Mouse (Mus musculus): Measurements from ENCODE around the gene Pgpep1l. TPM values are rescaled to one million over a fixed set of nuclear protein-coding genes. Genes with fewer than 3 reads are reported as not detected.

Pgpep1l gene
- total RNA-seq, 2 experiments from 2014 or later: 5.6 to 6.5 TPM

DNA sequence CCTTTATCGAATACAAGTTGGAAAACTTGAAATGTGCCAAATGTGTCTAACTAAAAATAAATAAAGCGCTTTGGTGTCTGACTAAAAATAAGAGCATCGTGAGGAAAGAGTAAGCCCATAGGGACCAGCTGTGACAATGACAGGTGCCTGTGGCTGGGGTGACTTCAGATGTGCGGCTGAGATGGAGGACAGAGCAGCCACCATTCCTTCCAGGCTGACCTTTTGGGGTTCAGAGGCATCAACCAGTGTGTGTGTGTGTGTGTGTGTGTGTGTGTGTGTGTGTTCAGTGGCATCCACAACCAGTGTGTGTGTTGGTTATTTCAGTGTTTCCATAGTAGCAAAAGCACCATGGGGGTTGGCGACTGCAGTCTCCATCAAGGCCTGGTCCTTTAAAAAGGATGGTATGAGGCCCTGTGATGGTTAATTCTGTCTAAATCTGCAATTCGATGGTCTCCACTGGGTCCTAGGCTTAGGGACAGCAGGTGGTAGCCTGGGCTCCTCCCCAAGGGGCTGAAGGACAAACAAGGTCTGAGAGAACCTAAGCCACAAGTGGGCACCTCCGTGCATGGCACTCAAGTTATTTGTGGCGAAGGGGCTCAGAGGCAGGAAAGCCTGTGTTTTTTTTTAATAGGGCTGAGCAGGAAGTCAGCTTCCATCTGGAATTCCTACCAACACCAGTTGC is 546 bp downstream of the Pgpep1l start:
- DNase-seq (ENCODE audit: low spot score in 2 of 2): no peak

DNA sequence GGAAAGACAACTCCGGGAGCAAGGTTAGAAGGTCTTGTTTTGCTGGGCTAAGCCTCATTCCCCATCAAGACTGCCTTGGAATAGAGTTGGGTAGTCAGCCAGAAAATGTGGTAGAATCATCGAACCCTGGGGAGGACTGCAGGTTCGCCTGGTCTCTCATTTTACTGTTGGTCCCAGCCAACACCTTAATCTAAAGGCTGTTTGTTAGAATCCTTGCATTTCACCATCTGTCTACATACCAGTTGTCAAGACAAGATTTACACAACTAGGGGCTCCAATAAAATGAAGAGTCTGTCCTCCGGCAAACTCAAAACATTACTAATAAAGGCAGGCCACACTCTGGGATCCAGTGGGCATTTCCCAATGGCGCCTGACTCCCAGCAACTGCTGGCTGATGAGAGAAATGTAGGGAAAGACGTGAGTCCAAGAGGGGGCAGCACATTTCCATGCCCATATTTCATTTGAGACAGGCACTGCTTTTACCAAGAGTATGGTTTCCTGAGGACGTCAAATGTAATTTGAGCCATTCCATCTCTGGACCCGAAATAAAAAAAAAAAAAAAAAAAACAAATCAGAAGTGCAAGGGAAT is 1.3 kb downstream of the Pgpep1l start:
- no peak for DNase-seq (ENCODE audit: low spot score in 2 of 2)

DNA sequence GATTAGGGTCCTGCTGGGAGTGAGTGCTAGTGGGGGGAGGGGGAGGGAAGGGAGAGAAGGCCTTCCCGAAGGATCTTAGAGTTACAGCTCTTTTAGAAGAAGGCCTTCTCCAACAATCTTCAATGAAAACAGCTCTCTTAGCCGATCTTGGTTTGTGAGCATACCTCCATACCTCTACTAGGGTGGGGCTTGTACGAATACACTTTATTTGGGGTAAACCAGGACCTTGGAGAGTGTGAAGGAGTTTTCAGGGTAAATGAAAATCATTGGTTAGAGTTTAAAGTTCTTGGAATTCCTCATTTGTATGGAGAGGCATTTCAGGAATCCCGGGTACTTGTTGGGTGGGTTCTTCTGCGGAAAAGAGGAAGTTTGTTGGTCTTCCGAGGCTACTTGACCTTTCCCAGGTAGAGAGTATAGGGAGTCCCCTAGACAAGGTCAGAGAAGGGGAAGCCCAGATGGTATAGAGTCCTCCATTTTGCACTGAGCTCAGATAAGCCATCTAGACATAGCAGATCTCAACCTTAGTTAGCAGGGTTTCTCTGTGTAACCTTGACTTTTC is 4.4 kb downstream of the Pgpep1l start:
- no peak for DNase-seq (ENCODE audit: low spot score in 2 of 2)

DNA sequence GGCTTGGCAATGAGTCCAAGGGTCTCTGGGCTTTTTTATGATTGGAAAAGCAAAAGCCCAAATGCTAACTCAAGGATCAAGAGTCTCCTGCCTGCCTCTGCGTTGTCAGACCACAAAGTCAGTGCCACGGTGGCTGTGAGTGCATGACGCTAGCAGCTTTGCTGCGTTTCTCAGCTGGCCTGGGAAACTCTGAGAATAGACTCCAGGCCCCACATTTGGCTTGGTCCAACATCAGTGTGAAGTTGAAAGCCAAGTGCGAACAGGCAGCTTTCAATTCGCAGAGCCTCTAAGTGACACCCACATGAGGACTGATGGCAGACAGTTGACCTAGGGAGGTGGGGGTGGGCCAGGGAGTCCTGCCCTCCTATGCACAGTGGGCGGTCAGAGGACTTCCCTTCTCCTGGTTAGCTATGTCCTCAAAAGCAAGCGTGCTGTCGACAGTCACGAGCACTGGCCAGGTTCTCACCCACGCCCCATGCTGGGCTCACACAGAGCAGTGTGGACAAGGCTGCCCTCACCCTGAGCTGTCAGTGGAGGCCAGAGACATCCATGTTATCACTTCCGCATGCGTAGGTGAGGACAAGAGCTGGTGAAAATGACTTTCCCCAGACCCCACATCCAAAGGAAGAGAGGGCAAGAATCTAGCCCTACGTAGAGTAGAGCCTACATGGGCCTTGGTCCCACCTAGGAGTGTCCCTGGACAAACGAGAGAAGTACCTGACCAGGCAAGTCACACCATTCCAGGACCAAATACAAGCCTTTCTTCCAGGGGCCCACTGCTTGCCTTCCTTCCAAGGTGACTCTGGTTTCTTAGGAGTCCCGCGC is 5.5 kb downstream of the Pgpep1l start:
- no peak for DNase-seq (ENCODE audit: low spot score in 2 of 2)

DNA sequence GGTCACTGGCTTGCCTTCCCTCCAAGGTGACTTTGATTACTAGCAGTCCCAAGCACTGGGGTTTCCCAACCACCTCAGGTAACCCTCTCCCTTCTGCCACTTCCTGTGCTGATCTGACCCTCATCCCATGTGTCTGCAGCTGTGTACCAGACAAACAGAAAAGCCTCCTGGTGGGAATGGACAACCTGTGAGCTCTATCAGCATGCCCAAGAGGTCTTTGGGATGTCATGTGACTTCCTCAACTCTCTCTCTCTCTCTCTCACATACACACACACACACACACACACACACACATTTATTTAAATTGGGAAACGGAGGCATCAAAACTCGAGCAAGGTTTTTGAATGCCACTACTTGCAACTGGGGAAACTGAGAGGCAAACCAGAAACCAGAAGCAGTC is 6.3 kb downstream of the Pgpep1l start:
- no peak for DNase-seq (ENCODE audit: low spot score in 2 of 2)

DNA sequence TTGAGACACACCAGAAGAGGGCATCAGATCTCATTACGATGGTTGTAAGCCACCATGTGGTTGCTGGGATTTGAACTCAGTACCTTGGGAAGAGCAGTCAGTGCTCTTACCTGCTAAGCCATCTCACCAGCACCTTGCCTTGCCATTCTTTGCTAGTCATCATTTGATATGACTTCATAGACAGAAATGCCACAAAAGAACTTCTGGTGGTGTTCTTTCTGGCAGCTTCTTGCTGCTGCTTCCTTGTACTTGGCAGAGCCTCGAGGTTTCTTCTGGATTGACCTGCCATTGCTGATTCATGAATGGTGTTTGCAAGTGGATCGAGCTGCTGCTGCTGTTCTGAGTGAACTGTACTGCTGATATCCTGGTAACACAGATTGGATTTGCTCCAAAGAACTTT is 13.1 kb downstream of the Pgpep1l start:
- no peak for DNase-seq (ENCODE audit: low spot score in 2 of 2)

DNA sequence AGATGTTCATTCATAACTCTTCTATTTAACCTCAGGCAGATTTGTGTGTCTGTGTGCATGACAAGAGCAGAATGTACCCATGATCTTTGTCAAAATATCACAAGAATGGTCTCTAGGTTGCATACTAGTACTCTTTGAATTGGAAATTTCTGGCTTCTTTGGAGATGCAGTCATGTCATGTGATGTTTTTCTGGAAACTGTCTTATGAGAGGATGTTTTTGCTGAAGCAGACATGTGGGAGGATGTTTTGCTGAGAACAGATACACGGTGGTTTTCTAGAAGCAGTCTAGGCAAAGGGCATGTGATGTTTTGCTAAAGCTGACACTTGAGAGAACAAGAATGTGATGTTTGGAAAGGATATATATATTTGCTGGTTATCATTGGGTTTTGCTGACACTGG is 13.6 kb downstream of the Pgpep1l start:
- DNase-seq (ENCODE audit: low spot score in 2 of 2): no peak

DNA sequence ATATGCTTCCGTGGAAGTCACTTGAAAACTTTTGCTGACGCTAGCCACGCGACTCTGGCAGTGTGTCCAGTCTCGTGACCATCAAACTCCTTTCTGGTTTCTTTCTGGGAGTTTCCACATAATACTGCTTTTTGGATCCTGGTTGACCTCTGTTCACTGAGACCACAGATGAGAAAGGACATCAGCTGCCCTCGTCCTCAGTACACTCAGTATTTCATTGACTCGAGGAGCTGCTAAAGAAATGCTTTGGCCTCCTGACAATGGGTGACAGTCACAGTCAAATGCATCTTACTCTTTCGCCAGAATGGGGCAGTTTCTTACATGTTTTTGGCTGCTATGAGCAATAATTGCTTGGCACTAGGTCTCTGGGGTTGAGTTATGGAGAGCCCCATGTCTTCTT is 17.8 kb downstream of the Pgpep1l start:
- DNase-seq (ENCODE audit: low spot score in 2 of 2): no peak

DNA sequence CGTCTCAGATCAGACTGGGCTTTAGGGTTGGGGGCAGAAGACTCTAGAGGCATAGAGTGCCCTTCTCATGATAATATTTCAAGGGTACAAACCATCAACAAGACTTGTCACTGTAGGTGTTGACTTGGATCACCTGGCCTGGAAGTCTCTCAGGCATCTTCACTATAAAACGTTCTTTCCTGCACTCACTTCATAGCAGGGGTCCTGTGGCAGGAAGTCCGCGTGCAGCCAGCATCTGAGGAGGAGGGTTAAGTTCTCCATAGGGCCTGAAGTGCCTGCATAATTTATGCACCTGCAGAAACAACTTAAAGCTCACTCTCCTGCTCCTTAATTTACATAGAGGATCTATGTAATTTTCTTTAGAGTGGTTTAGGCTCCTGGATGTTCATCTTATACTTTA is 18.4 kb downstream of the Pgpep1l start:
- no peak for DNase-seq (ENCODE audit: low spot score in 2 of 2)

DNA sequence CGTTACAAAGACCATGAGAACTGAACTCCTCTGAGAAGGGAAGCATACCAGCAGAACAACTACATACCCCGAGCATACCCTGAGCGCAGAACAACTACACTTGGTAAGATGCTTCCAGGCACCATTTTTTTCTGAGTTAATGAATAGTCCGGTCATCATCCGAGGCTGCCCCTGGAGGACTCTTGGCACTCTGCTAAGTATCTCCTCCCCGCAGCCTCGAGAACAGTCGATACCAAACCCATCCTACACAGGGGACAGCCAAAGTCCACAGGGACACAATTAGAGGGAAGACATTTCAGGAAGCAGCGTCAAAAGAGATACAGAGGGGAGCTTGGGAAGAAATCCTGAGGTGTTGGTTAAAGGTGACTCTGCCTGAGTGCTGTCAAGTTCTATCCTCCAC is 22.8 kb downstream of the Pgpep1l start:
- no peak for DNase-seq (ENCODE audit: low spot score in 2 of 2)

DNA sequence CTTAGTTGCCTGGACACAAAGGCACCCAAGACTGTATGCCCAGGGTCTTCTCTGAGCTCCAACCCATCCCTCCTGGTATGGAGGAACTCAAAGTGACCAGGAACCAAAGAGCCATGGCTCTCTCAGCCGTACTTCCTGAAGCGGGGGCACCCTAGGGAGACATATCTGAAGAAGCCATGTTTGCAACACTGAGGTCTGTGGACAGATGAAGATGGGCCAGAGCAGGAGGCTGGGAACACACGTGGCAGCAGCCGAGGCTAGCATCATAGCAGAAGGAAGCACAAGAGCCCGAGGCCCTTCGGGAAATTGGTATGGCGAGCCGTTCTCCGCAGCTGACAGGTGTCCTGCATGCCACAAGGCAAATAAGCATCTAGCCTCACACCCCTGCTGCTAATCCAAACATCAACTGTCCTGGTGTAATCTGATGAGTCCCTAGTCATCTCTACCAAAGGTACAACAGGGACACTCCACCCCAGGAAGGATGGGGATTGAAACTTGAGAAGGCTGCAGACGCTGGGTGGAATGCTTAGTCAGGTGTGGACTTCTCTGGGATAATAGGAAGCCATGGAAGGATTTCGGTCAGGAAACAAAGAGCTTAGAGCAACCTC is 24.7 kb downstream of the Pgpep1l start:
- no peak for DNase-seq (ENCODE audit: low spot score in 2 of 2)

DNA sequence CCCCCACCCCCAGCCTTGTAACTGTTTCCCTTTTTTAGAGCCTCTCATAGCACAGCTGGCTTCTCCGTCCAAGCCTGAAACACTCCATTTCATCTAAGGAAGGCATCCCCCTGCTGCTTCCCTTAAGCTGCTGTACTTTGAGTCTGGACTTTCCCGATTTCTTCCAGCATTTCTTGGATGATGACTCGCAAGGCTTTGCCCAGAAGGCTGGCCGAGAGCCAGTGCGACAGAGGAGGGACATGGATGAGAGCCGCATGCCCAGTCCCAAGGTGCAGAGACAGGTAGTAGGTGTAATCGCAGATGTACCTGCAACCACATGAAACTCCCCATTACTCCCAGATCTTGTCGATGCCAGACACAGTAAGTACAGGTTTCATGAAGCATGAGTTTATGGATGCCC is 27.2 kb downstream of the Pgpep1l start:
- no peak for DNase-seq (ENCODE audit: low spot score in 2 of 2)

DNA sequence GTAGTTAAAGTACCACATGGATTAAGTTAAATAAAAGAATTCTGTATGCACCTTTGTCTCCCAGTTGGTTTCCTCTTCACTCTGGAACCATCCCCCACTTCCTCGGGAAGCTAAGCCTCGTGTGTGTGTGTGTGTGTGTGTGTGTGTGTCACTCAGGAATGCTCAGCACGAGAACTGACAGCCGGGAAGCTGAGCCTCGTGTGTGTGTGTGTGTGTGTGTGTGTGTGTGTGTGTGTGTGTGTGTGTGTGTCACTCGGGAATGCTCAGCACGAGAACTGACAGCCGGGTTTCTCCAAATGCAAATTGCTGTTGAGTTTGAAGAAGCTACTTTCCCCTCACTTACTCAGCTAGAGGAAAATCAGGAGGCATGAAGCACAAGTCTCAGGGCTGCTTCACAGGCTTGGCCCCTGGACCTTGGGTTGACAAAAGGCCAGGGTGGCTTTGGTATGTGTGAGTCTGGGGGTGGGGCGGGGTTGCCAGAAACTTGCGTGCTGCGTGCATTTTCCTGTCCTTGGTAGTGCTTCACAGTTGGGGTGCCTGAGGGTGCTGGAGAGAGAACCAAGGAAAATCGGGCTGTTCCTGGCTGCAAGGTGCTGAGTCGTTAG is 30.3 kb downstream of the Pgpep1l start:
- no peak for DNase-seq (ENCODE audit: low spot score in 2 of 2)

DNA sequence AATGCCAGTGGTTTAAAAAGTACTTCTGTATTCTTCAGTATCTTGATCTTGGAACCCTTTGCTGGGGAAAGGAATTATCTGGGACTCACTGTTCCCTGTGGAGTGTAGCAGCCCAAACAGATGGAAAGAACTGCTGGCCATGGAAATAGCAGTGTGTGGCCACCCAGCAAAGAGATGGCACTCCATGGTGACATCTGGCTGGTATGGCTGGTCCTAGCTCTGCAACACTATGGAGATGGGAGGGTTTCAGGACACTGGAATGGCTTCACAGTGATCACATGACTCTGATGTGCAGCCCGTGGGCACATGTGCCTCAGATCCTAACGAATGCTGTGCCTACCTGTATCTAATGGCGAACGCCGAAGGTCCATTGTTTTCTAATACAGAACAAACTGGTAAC is 31.5 kb downstream of the Pgpep1l start:
- no peak for DNase-seq (ENCODE audit: low spot score in 2 of 2)

DNA sequence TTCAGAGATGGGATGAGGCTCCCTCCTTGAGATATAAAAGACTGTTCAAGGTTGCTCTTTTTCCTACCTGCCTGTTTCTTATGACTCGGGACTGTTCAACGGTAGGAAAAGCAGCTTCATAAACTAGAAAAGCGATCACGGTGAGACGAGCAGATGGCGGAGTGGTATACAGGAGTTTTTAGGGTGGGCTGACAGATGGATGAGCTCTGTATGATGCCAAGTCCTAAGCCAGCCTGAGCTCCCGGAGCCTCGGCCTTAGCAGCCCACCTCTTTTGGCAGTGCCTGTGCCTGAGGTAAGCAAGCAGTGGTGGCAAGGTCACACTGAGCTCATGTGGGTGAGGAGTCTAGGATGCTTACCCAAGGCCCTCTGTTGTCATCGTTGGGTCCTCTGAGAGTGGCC is 33.2 kb downstream of the Pgpep1l start:
- no peak for DNase-seq (ENCODE audit: low spot score in 2 of 2)

DNA sequence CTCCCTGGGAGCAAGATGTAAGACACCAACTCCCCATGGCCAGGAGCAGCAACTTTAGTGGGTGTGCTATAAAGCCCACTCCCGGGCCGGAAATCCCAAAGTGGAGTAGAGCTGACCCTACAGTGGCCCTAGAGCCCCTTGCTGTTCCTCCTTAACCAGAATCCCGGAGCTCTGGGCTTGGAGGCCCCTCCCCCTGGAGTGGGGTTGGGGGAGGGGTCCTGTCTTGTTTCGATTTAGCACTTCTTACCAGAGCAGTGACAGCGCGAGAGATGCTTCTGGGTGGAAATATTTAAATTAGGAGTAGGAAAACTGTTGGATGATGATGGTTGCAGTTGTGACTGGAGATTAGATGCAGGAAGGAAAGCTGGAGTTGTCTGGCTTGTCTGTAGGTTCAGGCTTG is 35.5 kb downstream of the Pgpep1l start:
- no peak for DNase-seq (ENCODE audit: low spot score in 2 of 2)

DNA sequence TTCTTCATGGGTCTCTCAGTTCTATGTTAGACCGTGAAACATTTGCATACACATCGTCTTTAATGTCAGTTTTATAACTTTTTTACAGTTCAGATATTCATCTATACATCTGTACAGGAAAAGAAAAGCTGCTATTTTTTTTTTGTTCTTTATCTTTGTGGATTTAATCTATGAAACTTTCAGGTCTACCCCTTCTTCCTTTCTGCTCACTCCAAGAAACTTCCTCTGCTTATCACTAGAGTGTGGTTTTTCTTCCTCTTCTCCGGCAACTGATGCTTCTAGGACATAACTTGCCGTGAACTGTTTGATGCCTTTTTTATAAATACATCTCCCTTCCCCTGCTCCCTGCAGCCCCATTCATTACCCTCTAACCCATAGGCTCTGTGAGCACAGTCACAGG is 36.4 kb downstream of the Pgpep1l start:
- no peak for DNase-seq (ENCODE audit: low spot score in 2 of 2)

DNA sequence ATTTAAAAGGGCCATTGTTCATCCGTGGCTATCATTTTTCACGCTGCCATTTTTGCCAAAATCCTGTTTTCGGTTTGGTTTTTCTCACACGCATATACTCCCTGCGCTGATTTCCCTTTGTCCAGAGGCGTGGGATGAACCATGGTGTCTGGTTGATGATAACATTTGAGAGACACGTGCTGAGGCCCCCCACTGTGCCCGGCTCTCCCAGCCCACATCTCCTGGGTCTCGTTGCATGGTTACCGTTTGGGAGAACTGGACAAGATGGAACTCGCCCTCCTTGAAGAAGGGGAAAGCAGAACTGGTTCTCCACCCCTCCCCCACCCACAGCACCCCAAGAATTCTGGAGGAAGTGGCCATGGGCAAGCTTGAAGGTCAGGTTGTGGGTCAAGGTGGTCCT is 37.0 kb downstream of the Pgpep1l start:
- DNase-seq (ENCODE audit: low spot score in 2 of 2): no peak

DNA sequence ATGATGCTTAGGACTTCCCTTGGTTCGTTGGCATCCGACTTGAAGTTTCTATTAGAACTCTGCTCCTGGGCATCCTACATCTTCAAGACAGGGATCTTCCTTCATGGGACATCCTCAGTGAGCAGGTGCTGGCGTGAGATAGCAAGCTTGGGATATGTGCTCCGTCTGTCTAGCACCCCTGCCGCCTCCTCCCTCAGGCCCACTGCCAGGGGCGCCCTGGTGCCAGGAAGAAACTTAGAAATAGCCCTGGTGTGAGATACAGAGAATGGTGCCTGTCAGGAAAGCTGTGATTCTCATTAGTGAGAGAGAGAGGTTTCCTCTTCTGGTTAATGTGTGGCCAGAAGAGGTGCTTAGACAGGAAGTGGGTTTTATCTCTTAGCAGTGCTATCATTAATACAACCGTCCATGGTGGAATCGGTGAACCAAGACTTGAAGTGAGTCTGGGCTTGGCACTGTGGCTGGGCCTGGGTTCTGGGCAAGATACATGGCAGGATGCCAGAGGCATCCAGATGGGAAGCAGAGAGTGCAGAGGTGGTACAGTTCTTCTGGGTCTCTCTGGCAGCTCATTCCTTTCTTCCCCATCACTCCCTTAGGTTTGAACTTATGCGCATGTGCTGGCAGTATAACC is 38.5 kb downstream of the Pgpep1l start:
- DNase-seq (ENCODE audit: low spot score in 2 of 2): no peak

DNA sequence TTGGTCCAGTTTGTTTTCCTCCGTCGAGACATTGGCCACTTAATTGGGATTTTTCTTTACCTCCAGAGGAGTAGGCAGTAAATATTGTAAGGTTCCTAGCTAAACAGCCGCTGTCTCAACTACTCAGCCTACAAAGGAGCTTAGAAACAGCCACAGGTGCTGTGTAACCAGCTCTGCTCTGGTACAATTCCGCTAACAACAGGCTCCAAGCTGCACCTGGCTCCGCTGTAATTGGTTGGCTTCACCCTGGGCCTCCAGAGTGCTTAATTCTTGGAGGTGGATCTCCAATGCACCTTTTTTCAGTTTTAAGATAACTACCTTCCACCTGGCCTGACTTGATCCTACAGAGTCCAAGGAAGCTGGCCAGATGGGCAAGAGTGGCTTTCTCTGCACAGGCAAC is 40.0 kb downstream of the Pgpep1l start:
- no peak for DNase-seq (ENCODE audit: low spot score in 2 of 2)

DNA sequence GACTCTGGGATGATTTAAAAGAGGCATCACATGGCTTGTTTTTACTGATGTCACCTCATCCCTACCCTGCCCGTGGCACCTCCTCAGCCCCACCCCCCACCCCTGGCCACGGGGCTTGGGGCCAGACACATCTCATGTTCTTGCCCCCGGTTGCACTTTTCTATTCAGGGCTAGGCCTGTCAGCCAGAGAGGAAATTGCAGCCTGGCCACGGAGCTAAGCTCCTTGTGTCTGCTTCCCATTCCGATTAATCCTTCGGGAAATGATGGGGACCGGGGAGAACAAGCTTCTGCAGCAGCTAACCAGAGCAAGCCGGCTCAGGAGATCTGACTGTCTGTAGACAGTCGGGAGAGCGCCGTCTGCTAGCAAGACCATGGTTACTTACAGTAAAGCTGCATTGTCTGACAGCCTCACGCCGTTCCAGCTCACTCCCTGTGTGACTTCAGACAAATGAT is 40.7 kb downstream of the Pgpep1l start:
- peak; percentile 44 to 46 for DNase-seq (ENCODE audit: low spot score in 2 of 2)
